Mouse (Mus musculus) heart, adult 2 months (tissue): ENCODE results near the gene Jpt2. TPM values are rescaled to one million over a fixed set of nuclear protein-coding genes. Genes with fewer than 3 reads are reported as not detected.

ENCODE experiments used
- DNase-seq, 2 experiments: peaks; one replicate each; pipeline ENCODE4 v3.0.0; 2021
- H3K27ac ChIP-seq: fragments of 200-600 bp; 2 replicates; pipeline ENCODE4 v1.8.1; 2022
- H3K27me3 ChIP-seq: fragments of 200-500 bp; 2 replicates; pipeline ENCODE4 v1.6.1; 2012; ENCODE audit warnings: mild to moderate bottlenecking, low read length, inconsistent platforms, mixed read lengths; ENCODE audit not compliant: control insufficient read depth, insufficient read depth
- H3K36me3 ChIP-seq: fragments of 200-500 bp; 2 replicates; pipeline ENCODE4 v1.6.1; 2012; ENCODE audit warnings: low read length, inconsistent platforms; ENCODE audit not compliant: control insufficient read depth, insufficient read depth
- H3K4me1 ChIP-seq: fragments of 200-500 bp; 2 replicates; pipeline ENCODE4 v1.6.1; 2011; ENCODE audit warnings: low read length; ENCODE audit not compliant: control insufficient read depth, insufficient read depth
- H3K4me3 ChIP-seq: fragments of 200-600 bp; 2 replicates; pipeline ENCODE4 v1.8.1; 2022
- H3K79me2 ChIP-seq: fragments of 200-500 bp; replicated peaks from 2 replicates; pipeline ENCODE4 v1.6.1; 2012; ENCODE audit warnings: mild to moderate bottlenecking, inconsistent platforms, low read length, moderate library complexity, mixed read lengths; ENCODE audit not compliant: control insufficient read depth, insufficient read depth
- H3K9ac ChIP-seq: fragments of 200-500 bp; 2 replicates; pipeline ENCODE4 v1.6.1; 2012; ENCODE audit warnings: low read depth, mild to moderate bottlenecking, control low read depth, inconsistent platforms, low read length, mixed read lengths
- CTCF ChIP-seq: fragments of 200-600 bp; IDR thresholded peaks from 2 replicates; pipeline ENCODE4 v1.8.1; 2022; ENCODE audit warnings: antibody characterized with exemption, mild to moderate bottlenecking, moderate library complexity
- EP300 ChIP-seq: fragments of 200-500 bp; IDR thresholded peaks from 2 replicates; pipeline ENCODE4 v1.6.1; 2011; ENCODE audit warnings: low read depth, low read length, control low read depth; ENCODE audit not compliant: insufficient read depth
- POLR2A ChIP-seq: fragments of 200-500 bp; IDR thresholded peaks from 2 replicates; pipeline ENCODE4 v1.6.1; 2011; ENCODE audit warnings: mild to moderate bottlenecking, low read depth, low read length, control low read depth; ENCODE audit not compliant: insufficient read depth
- WGBS: fragments of 180-500 bp; shearing (Covaris S2); methylation state at CpG from one replicate; pipeline ENCODE4 v1.1.7; 2018; 5-methylcytosine and 5-hydroxymethylcytosine counted together
- intact Hi-C: fragments of 180-260 bp; cut with DNase I; formaldehyde crosslinking; loops from one replicate; pipeline ENCODE4 v1.15.1; 2025
- polyA plus RNA-seq: library from polyadenylated mRNA; depleted of rRNA; stranded (reverse); fragments of >200 nt; gene quantifications from 2 replicates; pipeline ENCODE4 v1.2.3, GENCODE M21; 2012
- total RNA-seq, 2 experiments: library from RNA; stranded (reverse); gene quantifications; 2 replicates each; pipeline ENCODE4 v1.2.3; 2021

The Jpt2 gene
- total and polyA plus RNA-seq, 3 experiments, result 4.3 to 9.2 (median 9.2) TPM

DNA sequence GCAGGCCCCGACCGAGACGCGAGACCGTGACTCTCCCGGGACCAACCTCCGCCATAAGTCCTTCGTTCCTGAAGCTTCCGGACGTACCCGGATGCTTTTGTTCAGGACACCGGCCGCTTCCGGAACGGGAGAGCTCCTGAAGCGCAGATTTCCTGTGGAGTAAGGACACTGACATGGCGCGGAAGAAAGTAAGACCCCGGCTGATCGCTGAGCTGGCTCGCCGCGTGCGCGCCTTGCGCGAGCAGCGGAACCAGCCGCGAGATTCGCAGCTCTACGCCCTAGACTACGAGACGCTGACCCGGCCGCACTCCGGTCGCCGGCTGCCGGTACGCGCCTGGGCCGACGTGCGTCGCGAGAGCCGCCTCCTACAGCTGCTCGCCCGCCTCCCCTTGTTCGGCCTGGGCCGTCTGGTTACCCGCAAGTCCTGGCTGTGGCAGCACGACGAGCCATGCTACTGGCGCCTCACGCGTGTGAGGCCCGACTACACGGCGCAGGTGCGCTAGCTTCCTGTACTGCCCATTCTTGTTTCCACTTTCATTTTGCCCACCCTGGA is 65.4 kb downstream of the Jpt2 start, which contains the start of the genes Eme2 and Mrps34:
TSS of gene Eme2 (minus strand) at position 93 of the 553 bp plus-strand sequence.
TSS of gene Mrps34 (plus strand) at position 122 of the 553 bp plus-strand sequence.
- H3K27me3 ChIP-seq, result no peaks in the 10 kb centered on the region
- no peaks in the 10 kb centered on the region for H3K36me3 ChIP-seq
- H3K27ac ChIP-seq, result peak within 1 kb of the TSS; percentile 92
- under 1% methylated on average over 62 of the region's 62 CpGs for WGBS
- peaks cover 3% of the 10 kb centered on the region for H3K4me1 ChIP-seq
- H3K4me3 ChIP-seq, result peak within 1 kb of the TSS; percentile 93
- H3K79me2 ChIP-seq, result no peaks in the 10 kb centered on the region
- peak within 1 kb of the TSS; percentile 94 for H3K9ac ChIP-seq
- peak; percentile 86 to 88 for DNase-seq
- TF ChIP-seq POLR2A (peak; percentile 82), CTCF (no peak), EP300 (peak; percentile 72; the same call in 1 of the 2 replicates)
- intact Hi-C loops, result no loop called here

- WGBS, result 10% methylated on average over 31 of the region's 31 CpGs
- intact Hi-C loops, result no loop called here
- H3K36me3 ChIP-seq, result no peaks in the 10 kb centered on the region
Observed at GRCm38 (mm10) chr17:24894061-24894994, 66.2 kb downstream of the Jpt2 start.

DNA sequence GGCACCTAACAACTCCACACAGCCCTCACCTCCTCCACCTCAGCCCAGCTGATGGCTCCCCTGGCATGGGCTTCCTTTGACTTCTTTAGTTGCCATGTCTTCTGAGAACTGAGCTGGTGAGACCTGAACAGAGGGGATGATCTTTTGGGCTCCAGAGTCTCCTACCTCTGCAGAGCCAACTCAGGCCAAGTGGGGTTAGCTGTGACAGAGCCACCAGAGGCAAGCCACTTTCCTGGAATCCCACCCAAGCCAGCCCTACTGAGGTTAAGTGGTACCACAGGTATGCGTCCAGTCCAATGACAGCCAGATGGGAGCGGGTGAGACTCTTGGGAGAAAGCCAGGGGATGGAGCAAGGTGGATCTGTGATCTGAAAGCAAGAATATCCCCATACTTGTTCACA is 67.2 kb downstream of the Jpt2 start:
- Histone ChIP-seq H3K4me3 (no peak overlapping the region), H3K9ac (no peak overlapping the region), H3K79me2 (no peaks in the 10 kb centered on the region), H3K27ac (no peak overlapping the region), H3K36me3 (no peaks in the 10 kb centered on the region), H3K4me1 (peaks cover 4% of the 10 kb centered on the region; the same call in 1 of the 2 replicates), H3K27me3 (no peaks in the 10 kb centered on the region)
- intact Hi-C loops, result no loop called here
- 94% methylated on average over 2 of the region's 2 CpGs for WGBS
- no peak for DNase-seq
- TF ChIP-seq POLR2A, result no peak
- no peak for TF ChIP-seq EP300
- no peak for TF ChIP-seq CTCF

More at GRCm38 (mm10) chr17:24894061-24894994, 66.2 kb downstream of the Jpt2 start:
- Histone ChIP-seq H3K9ac (peak overlapping the region; percentile 94), H3K4me3 (peak overlapping the region; percentile 93), H3K4me1 (peaks cover 3% of the 10 kb centered on the region), H3K27ac (peak overlapping the region; percentile 92), H3K27me3 (no peaks in the 10 kb centered on the region), H3K79me2 (no peaks in the 10 kb centered on the region)
- no peak for TF ChIP-seq CTCF
- no peak for TF ChIP-seq EP300
- TF ChIP-seq POLR2A, result no peak
- no peak for DNase-seq

- H3K27me3 ChIP-seq, result no peaks in the 10 kb centered on the region
- intact Hi-C loops, result no loop called here
- 84% methylated on average over 12 of the region's 12 CpGs for WGBS
- H3K9ac ChIP-seq, result no peak overlapping the region
- H3K36me3 ChIP-seq, result no peaks in the 10 kb centered on the region
- no peak overlapping the region for H3K27ac ChIP-seq
- H3K4me1 ChIP-seq, result peaks cover 5% of the 10 kb centered on the region; the same call in 1 of the 2 replicates
- TF ChIP-seq CTCF, result no peak
- TF ChIP-seq EP300, result no peak
- no peak for TF ChIP-seq POLR2A
- no peak overlapping the region for H3K4me3 ChIP-seq
- DNase-seq, result no peak
- no peaks in the 10 kb centered on the region for H3K79me2 ChIP-seq
Observed at GRCm38 (mm10) chr17:24892785-24893184, 67.7 kb downstream of the Jpt2 start.

GRCm38 (mm10) chr17:24891321-24891720 is 69.2 kb downstream of the Jpt2 start:
- 71% methylated on average over 13 of the region's 13 CpGs for WGBS
- H3K4me3 ChIP-seq, result no peak overlapping the region
- no peak overlapping the region for H3K9ac ChIP-seq
- H3K79me2 ChIP-seq, result no peaks in the 10 kb centered on the region
- H3K27me3 ChIP-seq, result no peaks in the 10 kb centered on the region
- no peak overlapping the region for H3K27ac ChIP-seq
- no peak for DNase-seq
- H3K4me1 ChIP-seq, result peaks cover 7% of the 10 kb centered on the region; the same call in 1 of the 2 replicates
- TF ChIP-seq EP300, result no peak
- no peak for TF ChIP-seq CTCF
- no peak for TF ChIP-seq POLR2A
- H3K36me3 ChIP-seq, result no peaks in the 10 kb centered on the region
- intact Hi-C loops, result no loop called here
